Mouse (Mus musculus) heart, postnatal 0 days (tissue): ENCODE measurements around the gene Ptgis. TPM values are rescaled to one million over a fixed set of nuclear protein-coding genes. Genes with fewer than 3 reads are reported as not detected.

ENCODE experiments used
- ATAC-seq: fragments of 200-750 bp; cut with Nextera tagmentation; 2 replicates; pipeline ENCODE4 v1.8.0; 2017; ENCODE audit warnings: low read depth, moderate number of reproducible peaks, moderate library complexity; ENCODE audit not compliant: insufficient read depth
- DNase-seq: peaks from one replicate; pipeline ENCODE4 v3.0.0-alpha.2; 2016; ENCODE audit warnings: low spot score
- H3K27ac ChIP-seq: fragments of 300-500 bp; sonication (generic); 2 replicates; pipeline ENCODE4 v1.5.1; 2014; ENCODE audit warnings: low read depth, mild to moderate bottlenecking
- H3K27me3 ChIP-seq: fragments of 300-500 bp; sonication (generic); 2 replicates; pipeline ENCODE4 v1.6.1; 2014; ENCODE audit warnings: low read length, mixed read lengths; ENCODE audit not compliant: control insufficient read depth, insufficient read depth
- H3K36me3 ChIP-seq: fragments of 300-500 bp; sonication (generic); replicated peaks from 2 replicates; pipeline ENCODE4 v1.6.1; 2014; ENCODE audit warnings: low read length, mixed read lengths; ENCODE audit not compliant: control insufficient read depth, insufficient read depth
- H3K4me1 ChIP-seq: fragments of 300-500 bp; sonication (generic); 2 replicates; pipeline ENCODE4 v1.6.1; 2014; ENCODE audit warnings: antibody characterized with exemption; ENCODE audit not compliant: control insufficient read depth, insufficient read depth
- H3K4me2 ChIP-seq: fragments of 300-500 bp; sonication (generic); 2 replicates; pipeline ENCODE4 v1.6.1; 2014; ENCODE audit warnings: low read depth, mild to moderate bottlenecking, low read length, moderate library complexity
- H3K4me3 ChIP-seq: fragments of 300-500 bp; sonication (generic); 2 replicates; pipeline ENCODE4 v1.5.1; 2014; ENCODE audit warnings: low read depth, low read length
- H3K9ac ChIP-seq: fragments of 300-500 bp; sonication (generic); replicated peaks from 2 replicates; pipeline ENCODE4 v1.6.1; 2014; ENCODE audit warnings: low read depth, low read length, mixed read lengths
- H3K9me3 ChIP-seq: fragments of 300-500 bp; sonication (generic); replicated peaks from 2 replicates; pipeline ENCODE4 v1.6.1; 2016; ENCODE audit warnings: low read length; ENCODE audit not compliant: control insufficient read depth
- CTCF ChIP-seq: IDR thresholded peaks from 2 replicates; pipeline ENCODE4 v1.5.1; 2016; ENCODE audit warnings: antibody characterized with exemption, control low read depth, low read depth
- EP300 ChIP-seq: IDR thresholded peaks from 2 replicates; pipeline ENCODE4 v1.6.1; 2016; ENCODE audit warnings: antibody characterized with exemption, low read depth
- WGBS: fragments of 180-500 bp; shearing (Covaris S2); extraction: QIAGEN DNeasy Blood & Tissue Kit; methylation state at CpG from one replicate; pipeline ENCODE4 v1.1.7; 2014; 5-methylcytosine and 5-hydroxymethylcytosine counted together
- polyA plus RNA-seq: library from polyadenylated mRNA; unstranded; fragments of >200 nt; fragmentation: Nextera tagmentation; extraction: Ambion mirVana; gene quantifications from 2 replicates; pipeline ENCODE4 v1.2.1, GENCODE M21; 2015
- total RNA-seq: library from RNA; depleted of rRNA; stranded (reverse); fragments of >200 nt; gene quantifications from 2 replicates; pipeline ENCODE4 v1.2.3, GENCODE M21; 2014; ENCODE audit warnings: low replicate concordance

Gene Ptgis
- total and polyA plus RNA-seq, 2 experiments from 2014 or later, result 22.6 to 60.0 TPM

GRCm38 (mm10) chr2:167278751-167279526 lies 38.5 kb upstream of the Ptgis start:
- no peak overlapping the region for H3K9ac ChIP-seq
- 0 out of 2 replicates have a peak, but pooled peaks cover 5% of the 10 kb centered on the region for H3K27me3 ChIP-seq
- WGBS, result 50% methylated on average over 17 of the region's 17 CpGs
- no peaks in the 10 kb centered on the region for H3K9me3 ChIP-seq
- H3K36me3 ChIP-seq, result no peaks in the 10 kb centered on the region
- no peaks in the 10 kb centered on the region for H3K4me1 ChIP-seq
- no peak for TF ChIP-seq EP300
- peak; percentile 87 for TF ChIP-seq CTCF
- peak; percentile 54 for DNase-seq
- no peak overlapping the region for H3K27ac ChIP-seq
- H3K4me2 ChIP-seq, result no peak overlapping the region
- no peak overlapping the region for H3K4me3 ChIP-seq
- ATAC-seq, result peak; percentile 38; the same call in 1 of the 2 replicates

- WGBS, result 64% methylated on average over 7 of the region's 7 CpGs
- Histone ChIP-seq H3K4me1 (no peaks in the 10 kb centered on the region), H3K27me3 (0 out of 2 replicates have a peak, but pooled peaks cover 5% of the 10 kb centered on the region), H3K4me3 (no peak overlapping the region), H3K4me2 (no peak overlapping the region), H3K27ac (no peak overlapping the region), H3K9me3 (no peaks in the 10 kb centered on the region), H3K36me3 (no peaks in the 10 kb centered on the region), H3K9ac (no peak overlapping the region)
- TF ChIP-seq CTCF, result no peak
- no peak for ATAC-seq
- no peak for DNase-seq
Measured at GRCm38 (mm10) chr2:167278011-167278410, 37.6 kb upstream of the Ptgis start.

DNA sequence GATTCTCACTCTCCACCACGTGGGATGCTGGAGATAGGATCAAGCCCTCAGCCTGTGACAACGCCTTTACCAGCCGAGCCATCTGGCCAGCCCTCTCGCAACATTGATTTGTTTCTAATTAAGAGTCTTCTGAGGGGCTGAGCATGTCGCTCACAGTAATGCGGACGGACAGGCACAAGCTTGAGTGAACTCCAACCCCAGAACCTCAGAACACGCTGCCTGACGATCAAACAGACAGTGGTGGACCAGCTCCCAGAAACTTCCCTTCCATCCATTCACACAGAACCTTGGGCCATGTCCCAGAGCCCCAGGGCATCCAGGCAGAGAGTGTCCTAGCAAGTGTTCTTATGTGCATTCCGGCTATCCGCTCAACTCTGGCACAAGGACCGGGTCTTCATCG lies 36.6 kb upstream of the Ptgis start:
- Histone ChIP-seq H3K36me3 (no peaks in the 10 kb centered on the region), H3K27me3 (0 out of 2 replicates have a peak, but pooled peaks cover 5% of the 10 kb centered on the region)
- no peak for TF ChIP-seq CTCF
- no peak for TF ChIP-seq EP300

GRCm38 (mm10) chr2:167275856-167276255 lies 35.5 kb upstream of the Ptgis start:
- WGBS, result 81% methylated on average over 10 of the region's 10 CpGs
- no peak for TF ChIP-seq EP300
- TF ChIP-seq CTCF, result no peak
- Histone ChIP-seq H3K36me3 (no peaks in the 10 kb centered on the region), H3K27ac (no peak overlapping the region), H3K9me3 (no peaks in the 10 kb centered on the region), H3K4me3 (no peak overlapping the region), H3K4me1 (no peaks in the 10 kb centered on the region), H3K27me3 (0 out of 2 replicates have a peak, but pooled peaks cover 5% of the 10 kb centered on the region), H3K4me2 (no peak overlapping the region), H3K9ac (no peak overlapping the region)
- ATAC-seq (no peak), DNase-seq (no peak)

More for the DNA sequence above, 36.6 kb upstream of the Ptgis start:
- no peak for DNase-seq
- no peak overlapping the region for H3K4me3 ChIP-seq
- H3K27ac ChIP-seq, result no peak overlapping the region
- H3K4me1 ChIP-seq, result no peaks in the 10 kb centered on the region
- H3K9me3 ChIP-seq, result no peaks in the 10 kb centered on the region
- no peak overlapping the region for H3K4me2 ChIP-seq
- no peak for ATAC-seq
- H3K9ac ChIP-seq, result no peak overlapping the region
- 81% methylated on average over 13 of the region's 13 CpGs for WGBS

- Histone ChIP-seq H3K9me3 (no peaks in the 10 kb centered on the region), H3K36me3 (no peaks in the 10 kb centered on the region), H3K4me2 (no peak overlapping the region), H3K27me3 (no peaks in the 10 kb centered on the region), H3K4me3 (no peak overlapping the region), H3K27ac (no peak overlapping the region), H3K4me1 (no peaks in the 10 kb centered on the region), H3K9ac (no peak overlapping the region)
- 58% methylated on average over 10 of the region's 10 CpGs for WGBS
- TF ChIP-seq CTCF (no peak), EP300 (no peak)
- DNase-seq, result no peak
- ATAC-seq, result no peak
Measured at GRCm38 (mm10) chr2:167274713-167275465, 34.5 kb upstream of the Ptgis start.
